Mouse (Mus musculus) midbrain, embryonic 14.5 days (tissue): ENCODE results near the gene Ptprm. TPM values are rescaled to one million over a fixed set of nuclear protein-coding genes. Genes with fewer than 3 reads are reported as not detected.

Experiments used
- ATAC-seq: fragments of 200-750 bp; cut with Nextera tagmentation; 2 replicates; pipeline ENCODE4 v1.8.0; 2017; ENCODE audit warnings: moderate number of reproducible peaks, moderate library complexity; ENCODE audit not compliant: low FRiP score, low TSS enrichment
- DNase-seq: peaks from one replicate; pipeline ENCODE4 v3.0.0-alpha.2; 2015
- H3K27ac ChIP-seq: fragments of 300-500 bp; sonication (generic); replicated peaks from 2 replicates; pipeline ENCODE4 v1.5.1; 2014; ENCODE audit warnings: mild to moderate bottlenecking, low read depth, low read length, moderate library complexity
- H3K27me3 ChIP-seq: fragments of 300-500 bp; sonication (generic); 2 replicates; pipeline ENCODE4 v1.6.1; 2014; ENCODE audit warnings: low read length, control low read depth, mixed read lengths; ENCODE audit not compliant: control insufficient read depth, insufficient read depth
- H3K36me3 ChIP-seq: fragments of 300-500 bp; sonication (generic); 2 replicates; pipeline ENCODE4 v1.6.1; 2014; ENCODE audit warnings: low read length, control low read depth; ENCODE audit not compliant: control insufficient read depth, insufficient read depth
- H3K4me1 ChIP-seq: fragments of 300-500 bp; sonication (generic); 2 replicates; pipeline ENCODE4 v1.6.1; 2014; ENCODE audit warnings: mild to moderate bottlenecking, antibody characterized with exemption, low read length, control low read depth; ENCODE audit not compliant: control insufficient read depth, insufficient read depth
- H3K4me2 ChIP-seq: fragments of 300-500 bp; sonication (generic); 2 replicates; pipeline ENCODE4 v1.6.1; 2014; ENCODE audit warnings: mild to moderate bottlenecking, low read length, moderate library complexity
- H3K4me3 ChIP-seq: fragments of 300-500 bp; sonication (generic); replicated peaks from 2 replicates; pipeline ENCODE4 v1.5.1; 2014; ENCODE audit warnings: low read depth, low read length
- H3K9ac ChIP-seq: fragments of 300-500 bp; sonication (generic); replicated peaks from 2 replicates; pipeline ENCODE4 v1.6.1; 2014; ENCODE audit warnings: mild to moderate bottlenecking, low read length, moderate library complexity
- H3K9me3 ChIP-seq: fragments of 300-500 bp; sonication (generic); 2 replicates; pipeline ENCODE4 v1.6.1; 2016; ENCODE audit warnings: low read length, control low read depth, mixed read lengths; ENCODE audit not compliant: control insufficient read depth
- WGBS: fragments of 180-500 bp; shearing (Covaris S2); extraction: QIAGEN DNeasy Blood & Tissue Kit; methylation state at CpG from one replicate; pipeline ENCODE4 v1.1.7; 2014; 5-methylcytosine and 5-hydroxymethylcytosine counted together
- polyA plus RNA-seq: library from polyadenylated mRNA; unstranded; fragments of >200 nt; fragmentation: Nextera tagmentation; extraction: Ambion mirVana; gene quantifications from 2 replicates; pipeline ENCODE4 v1.2.1, GENCODE M21; 2014

The Ptprm gene
- polyA plus RNA-seq, 1 experiment from 2014 or later: 22.8 TPM

GRCm38 (mm10) chr17:67352956-67353795 is 1.1 kb downstream of the Ptprm start:
- Histone ChIP-seq H3K9ac (peak overlapping the region; percentile 75), H3K27me3 (peaks cover 17% of the 10 kb centered on the region), H3K36me3 (no peaks in the 10 kb centered on the region), H3K4me1 (peaks cover 10% of the 10 kb centered on the region), H3K9me3 (no peaks in the 10 kb centered on the region), H3K4me3 (peak overlapping the region; percentile 72), H3K27ac (peak overlapping the region; percentile 72; the same call in 1 of the 2 replicates), H3K4me2 (peak overlapping the region; percentile 95)
- DNase-seq (peak; percentile 65), ATAC-seq (no peak; the same call in 1 of the 2 replicates)
- WGBS: 3% methylated on average over 50 of the region's 50 CpGs

GRCm38 (mm10) chr17:67351423-67351822 is 2.8 kb downstream of the Ptprm start:
- Histone ChIP-seq H3K4me2 (peak overlapping the region; percentile 95), H3K36me3 (no peaks in the 10 kb centered on the region), H3K27me3 (peaks cover 17% of the 10 kb centered on the region), H3K27ac (no peak overlapping the region), H3K9ac (no peak overlapping the region), H3K9me3 (no peaks in the 10 kb centered on the region), H3K4me1 (peaks cover 10% of the 10 kb centered on the region), H3K4me3 (0 out of 2 replicates have a peak overlapping the region, but pooled peaks have one; percentile 12)
- 61% methylated on average over 5 of the region's 5 CpGs for WGBS
- DNase-seq (no peak), ATAC-seq (no peak)

- H3K9me3 ChIP-seq: no peaks in the 10 kb centered on the region
- no peaks in the 10 kb centered on the region for H3K36me3 ChIP-seq
- no peak overlapping the region for H3K9ac ChIP-seq
- H3K27ac ChIP-seq: no peak overlapping the region
- no peak overlapping the region for H3K4me2 ChIP-seq
- no peak overlapping the region for H3K4me3 ChIP-seq
- DNase-seq: no peak
- WGBS: 80% methylated on average over 7 of the region's 7 CpGs
- H3K27me3 ChIP-seq: peaks cover 17% of the 10 kb centered on the region
- ATAC-seq: no peak
- peaks cover 9% of the 10 kb centered on the region for H3K4me1 ChIP-seq
These were observed 3.7 kb downstream of the Ptprm start for GRCm38 (mm10) chr17:67350536-67350935.

- 96% methylated on average over 8 of the region's 8 CpGs for WGBS
These were observed 4.7 kb downstream of the Ptprm start for GRCm38 (mm10) chr17:67349594-67349993.

GRCm38 (mm10) chr17:67346921-67347320 is 7.3 kb downstream of the Ptprm start:
- no peak overlapping the region for H3K4me2 ChIP-seq
- WGBS: 89% methylated on average over 10 of the region's 10 CpGs
- H3K9ac ChIP-seq: no peak overlapping the region
- no peak overlapping the region for H3K27ac ChIP-seq
- no peaks in the 10 kb centered on the region for H3K9me3 ChIP-seq
- H3K4me1 ChIP-seq: no peaks in the 10 kb centered on the region
- H3K27me3 ChIP-seq: peaks cover 5% of the 10 kb centered on the region; the same call in 1 of the 2 replicates
- H3K4me3 ChIP-seq: no peak overlapping the region
- DNase-seq (no peak), ATAC-seq (no peak)
- H3K36me3 ChIP-seq: no peaks in the 10 kb centered on the region

More at GRCm38 (mm10) chr17:67349594-67349993, 4.7 kb downstream of the Ptprm start:
- Histone ChIP-seq H3K4me3 (no peak overlapping the region), H3K9ac (no peak overlapping the region), H3K4me1 (0 out of 2 replicates have a peak, but pooled peaks cover 5% of the 10 kb centered on the region), H3K27me3 (peaks cover 17% of the 10 kb centered on the region), H3K9me3 (no peaks in the 10 kb centered on the region), H3K27ac (no peak overlapping the region), H3K4me2 (no peak overlapping the region), H3K36me3 (no peaks in the 10 kb centered on the region)
- ATAC-seq (no peak), DNase-seq (no peak)

- Histone ChIP-seq H3K36me3 (no peaks in the 10 kb centered on the region), H3K4me3 (no peak overlapping the region), H3K27me3 (no peaks in the 10 kb centered on the region), H3K4me2 (no peak overlapping the region), H3K27ac (no peak overlapping the region), H3K4me1 (no peaks in the 10 kb centered on the region), H3K9ac (no peak overlapping the region), H3K9me3 (no peaks in the 10 kb centered on the region)
- 90% methylated on average over 8 of the region's 8 CpGs for WGBS
- DNase-seq: no peak
- no peak for ATAC-seq
These were observed 9.1 kb downstream of the Ptprm start for GRCm38 (mm10) chr17:67345157-67345556.

- WGBS: 88% methylated on average over 2 of the region's 2 CpGs
- Histone ChIP-seq H3K4me2 (no peak overlapping the region), H3K36me3 (no peaks in the 10 kb centered on the region), H3K4me1 (no peaks in the 10 kb centered on the region), H3K4me3 (no peak overlapping the region), H3K27ac (no peak overlapping the region), H3K9me3 (no peaks in the 10 kb centered on the region), H3K9ac (no peak overlapping the region), H3K27me3 (no peaks in the 10 kb centered on the region)
- DNase-seq: no peak
- ATAC-seq: no peak
These were observed 10.8 kb downstream of the Ptprm start for GRCm38 (mm10) chr17:67343471-67343870.

GRCm38 (mm10) chr17:67343006-67343405 is 11.3 kb downstream of the Ptprm start:
- 88% methylated on average over 6 of the region's 6 CpGs for WGBS
- no peaks in the 10 kb centered on the region for H3K27me3 ChIP-seq
- H3K4me2 ChIP-seq: no peak overlapping the region
- H3K27ac ChIP-seq: no peak overlapping the region
- no peaks in the 10 kb centered on the region for H3K36me3 ChIP-seq
- no peaks in the 10 kb centered on the region for H3K9me3 ChIP-seq
- no peaks in the 10 kb centered on the region for H3K4me1 ChIP-seq
- ATAC-seq (no peak), DNase-seq (no peak)
- no peak overlapping the region for H3K4me3 ChIP-seq
- H3K9ac ChIP-seq: no peak overlapping the region

GRCm38 (mm10) chr17:67340362-67340761 is 13.9 kb downstream of the Ptprm start:
- ATAC-seq (no peak), DNase-seq (no peak)
- Histone ChIP-seq H3K27me3 (no peaks in the 10 kb centered on the region), H3K27ac (no peak overlapping the region), H3K36me3 (no peaks in the 10 kb centered on the region), H3K4me3 (no peak overlapping the region), H3K9me3 (no peaks in the 10 kb centered on the region), H3K4me1 (no peaks in the 10 kb centered on the region), H3K9ac (no peak overlapping the region), H3K4me2 (no peak overlapping the region)
- 78% methylated on average over 6 of the region's 6 CpGs for WGBS
